Mouse (Mus musculus) embryonic fibroblast, embryonic 13.5 days (primary cell): ENCODE measurements around the gene Peli1.

Source experiments
- CTCF ChIP-seq: IDR thresholded peaks from 2 replicates; pipeline ENCODE4 v1.5.1; 2011; ENCODE audit warnings: mild to moderate bottlenecking, control low read depth, low read length, moderate library complexity, borderline replicate concordance; ENCODE audit not compliant: insufficient read depth
- POLR2A ChIP-seq: IDR thresholded peaks from 2 replicates; pipeline ENCODE4 v1.6.1; 2011; ENCODE audit warnings: low read depth, mild to moderate bottlenecking, control low read depth, low read length, moderate library complexity

DNA sequence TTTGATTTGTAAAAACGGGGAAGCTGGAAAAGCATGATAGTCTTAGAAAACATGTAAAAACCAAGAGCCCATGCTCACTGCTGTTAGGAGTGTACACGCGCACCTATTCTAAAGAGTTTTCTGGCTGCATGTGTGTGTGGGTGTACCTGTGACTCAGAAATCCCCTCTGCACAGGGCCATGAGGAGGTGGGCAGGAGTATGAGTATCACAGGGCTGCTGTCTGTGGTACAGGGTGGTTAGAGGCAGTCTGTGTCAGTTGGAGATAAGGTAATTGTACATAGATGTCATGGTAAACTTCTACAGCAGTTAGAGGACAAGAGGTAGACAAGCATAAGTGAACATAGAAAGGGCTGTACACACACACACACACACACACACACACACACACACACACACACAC lies 81.2 kb downstream of the Peli1 start:
- no peak for TF ChIP-seq CTCF
- no peak for TF ChIP-seq POLR2A
